Mouse (Mus musculus) heart, postnatal 0 days (tissue): ENCODE measurements at regions not wholly inside any gene's neighbourhood (a gene's known extent, or its start where the extent isn't known, plus 50 kb on each side); places are given as distances from the start of the nearest gene placed in this dataset.

Experiments
- CTCF ChIP-seq: IDR thresholded peaks from 2 replicates; pipeline ENCODE4 v1.5.1; 2016; ENCODE audit warnings: antibody characterized with exemption, control low read depth, low read depth
- EP300 ChIP-seq: IDR thresholded peaks from 2 replicates; pipeline ENCODE4 v1.6.1; 2016; ENCODE audit warnings: antibody characterized with exemption, low read depth

- TF ChIP-seq EP300 (no peak), CTCF (no peak)
These were observed 587.4 kb downstream of the Otol1 start for GRCm38 (mm10) chr3:70594785-70595184.
